Mouse (Mus musculus) liver, embryonic 14.5 days (tissue): ENCODE results near the gene A930017K11Rik.

Source experiments
- CTCF ChIP-seq: IDR thresholded peaks from 2 replicates; pipeline ENCODE4 v1.5.1; 2016; ENCODE audit warnings: antibody characterized with exemption, low read depth, control low read depth
- EP300 ChIP-seq: IDR thresholded peaks from 2 replicates; pipeline ENCODE4 v1.6.1; 2016; ENCODE audit warnings: antibody characterized with exemption, low read depth

DNA sequence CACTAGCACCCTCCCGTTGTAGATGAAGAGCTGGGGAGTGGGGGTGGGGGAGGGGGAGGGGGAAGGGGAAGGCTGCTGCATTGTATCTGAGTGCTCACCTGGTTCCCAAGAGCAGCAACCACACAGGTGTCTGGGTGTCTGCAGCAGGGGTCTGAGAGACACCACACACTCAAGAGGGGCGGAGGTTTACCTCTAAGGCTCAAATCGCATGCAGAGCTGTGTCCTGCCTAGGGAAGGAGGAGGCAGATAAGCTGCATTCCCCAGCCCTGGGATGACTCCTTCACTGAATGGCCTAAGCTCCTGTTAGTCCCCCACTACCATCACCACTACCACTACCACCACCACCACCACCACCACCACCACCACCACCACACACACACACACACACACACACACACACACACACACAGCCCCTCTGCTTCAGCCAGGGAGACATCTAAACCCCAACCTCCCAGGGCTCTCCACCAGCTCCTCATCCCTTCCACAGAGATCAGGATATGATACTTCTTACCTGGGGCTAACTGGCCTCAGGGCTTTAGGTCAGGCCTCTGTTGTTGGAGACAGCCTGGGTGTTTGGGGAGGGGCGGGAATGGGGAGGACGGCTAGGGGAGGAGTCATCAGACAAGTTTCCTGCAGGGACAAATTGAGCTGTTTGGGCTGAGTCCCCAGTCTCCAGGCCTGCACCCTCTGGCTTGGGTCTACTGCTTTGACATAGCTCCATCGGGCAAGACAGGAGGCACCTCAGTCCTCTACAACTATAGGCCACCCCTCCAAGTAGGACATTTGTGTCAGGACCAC lies 7.8 kb downstream of the A930017K11Rik start, which contains the start of the genes Pigq and Nhlrc4:
- TF ChIP-seq CTCF (no peak), EP300 (peak; percentile 60)
